In the genomic region with DNA sequence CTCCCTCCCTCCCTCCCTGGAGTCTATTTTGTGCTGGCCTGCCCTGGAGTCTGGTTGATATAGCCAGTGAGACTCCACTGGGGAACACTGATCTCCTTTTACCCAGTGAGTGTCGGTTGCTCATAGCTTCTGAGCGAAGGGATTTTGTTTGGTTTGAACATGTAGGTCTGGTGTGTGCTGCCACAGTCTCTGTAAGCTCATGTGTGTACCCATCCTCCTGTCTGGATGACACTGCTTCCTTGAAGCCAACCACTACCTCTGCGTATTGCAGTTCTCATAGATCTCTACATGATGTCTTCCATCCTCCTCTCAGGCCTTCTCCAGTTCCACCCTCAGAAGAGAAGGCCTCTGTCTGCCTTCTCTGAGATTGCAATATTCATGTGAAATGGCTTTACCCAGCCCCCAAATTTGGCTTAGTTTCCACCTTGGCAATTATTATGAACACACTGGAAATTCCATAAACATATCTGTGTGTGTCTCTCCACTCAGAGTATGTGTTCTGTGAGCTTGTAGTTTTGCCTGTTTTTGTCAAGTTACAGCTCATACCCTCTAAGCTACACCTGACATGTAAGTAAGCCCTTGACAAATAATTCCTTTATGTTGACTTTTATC, we compare ENCODE assay signal across 21 mouse cellular contexts. TPM values are rescaled to one million over a fixed set of nuclear protein-coding genes. Genes with fewer than 3 reads are reported as not detected.
DNase-seq lines count a peak whose midpoint lies in the region; ATAC-seq and TF ChIP-seq lines count a peak whose summit lies in the region.
"Had no signal": no experiment of that assay in that cellular context is flagged by ENCODE, and none has a peak within 500 bp of the region (broad histone marks: within the 10 kb centered on the region; RNA-seq: fewer than 3 reads in every experiment).

No protein-coding gene starts in this region.

- WGBS in limb, embryonic 15.5 days, result 85% methylated on average over 3 of the region's 3 CpGs
- WGBS in limb, embryonic 10.5 days, result 94% methylated on average over 3 of the region's 3 CpGs
- WGBS in lung, postnatal 0 days, result 93% methylated on average over 3 of the region's 3 CpGs
- 80% methylated on average over 3 of the region's 3 CpGs for WGBS in intestine, embryonic 16.5 days

- TF ChIP-seq EP300 in lung, postnatal 0 days (IDR thresholded peaks at IDR 0.05), result no peak

- no peaks in the 10 kb centered on the region for H3K27me3 ChIP-seq in limb, embryonic 15.5 days
- peaks cover 5% of the 10 kb centered on the region; the same call in 1 of the 2 replicates for H3K27me3 ChIP-seq in limb, embryonic 10.5 days (ENCODE audit: low read depth, poor library complexity, severe bottlenecking)
- H3K27me3 ChIP-seq in lung, postnatal 0 days (replicated peaks; ENCODE audit: insufficient read depth, low read length), result no peaks in the 10 kb centered on the region
- H3K27me3 ChIP-seq in intestine, embryonic 16.5 days (replicated peaks; ENCODE audit: control insufficient read depth, insufficient read depth, low read length), result no peaks in the 10 kb centered on the region
- H3K27me3 ChIP-seq: embryonic facial prominence, embryonic 13.5 days; heart, embryonic 12.5 days had no signal

- ATAC-seq in limb, embryonic 15.5 days (ENCODE audit: insufficient number of reproducible peaks, low FRiP score, low TSS enrichment, low read depth), result no peak
- no peak for ATAC-seq in lung, postnatal 0 days
- no peak for ATAC-seq in intestine, embryonic 16.5 days
- ATAC-seq: forebrain, embryonic 14.5 days had no signal

- no peak for DNase-seq in limb, embryonic 10.5 days (ENCODE audit: low spot score)
- DNase-seq in lung, postnatal 0 days (ENCODE audit: low spot score), result peak; percentile 29
- no peak for DNase-seq in lung, postnatal 25 days (ENCODE audit: low spot score)
- peak; percentile 69 for DNase-seq in adipocyte (ENCODE audit: low spot score)
- no peak for DNase-seq in urinary bladder, postnatal 4 days (ENCODE audit: low spot score in 2 of 2)
- DNase-seq: adrenal gland, postnatal 10 days; cerebellum, adult 11-12 months; cerebellum, adult 9-10 months; cerebellum, postnatal 25 days; gastrocnemius, postnatal 10 days; heart, adult 2 months had no signal

- peak overlapping the region; percentile 77; the same call in 1 of the 2 replicates for H3K27ac ChIP-seq in limb, embryonic 15.5 days
- no peak overlapping the region for H3K27ac ChIP-seq in limb, embryonic 10.5 days
- peak overlapping the region; percentile 9; the same call in 1 of the 2 replicates for H3K27ac ChIP-seq in lung, postnatal 0 days (ENCODE audit: low read length)
- peak overlapping the region; percentile 63 for H3K27ac ChIP-seq in embryonic fibroblast, embryonic 13.5 days (ENCODE audit: insufficient read depth, low read length)
- no peak overlapping the region for H3K27ac ChIP-seq in intestine, embryonic 16.5 days (ENCODE audit: low read length)
- H3K27ac ChIP-seq: heart, adult 2 months; hindbrain, embryonic 14.5 days had no signal

- H3K4me2 ChIP-seq in limb, embryonic 15.5 days, result no peak overlapping the region
- H3K4me2 ChIP-seq in lung, postnatal 0 days (replicated peaks; ENCODE audit: low read depth, low read length), result no peak overlapping the region
- no peak overlapping the region for H3K4me2 ChIP-seq in intestine, embryonic 16.5 days (ENCODE audit: low read depth, low read length)
- H3K4me2 ChIP-seq: embryonic facial prominence, embryonic 13.5 days; heart, embryonic 12.5 days; hindbrain, embryonic 14.5 days had no signal

- no peak for TF ChIP-seq CTCF in lung, postnatal 0 days (IDR thresholded peaks at IDR 0.05)
- TF ChIP-seq CTCF in embryonic fibroblast, embryonic 13.5 days (IDR thresholded peaks at IDR 0.05; ENCODE audit: borderline replicate concordance, insufficient read depth, low read length), result no peak

- no peaks in the 10 kb centered on the region for H3K36me3 ChIP-seq in limb, embryonic 15.5 days
- H3K36me3 ChIP-seq in limb, embryonic 10.5 days, result no peaks in the 10 kb centered on the region
- no peaks in the 10 kb centered on the region for H3K36me3 ChIP-seq in lung, postnatal 0 days (ENCODE audit: insufficient read depth, low read length)
- H3K36me3 ChIP-seq in intestine, embryonic 16.5 days (ENCODE audit: control insufficient read depth, insufficient read depth, low read length), result no peaks in the 10 kb centered on the region
- H3K36me3 ChIP-seq: embryonic facial prominence, embryonic 13.5 days; forebrain, embryonic 10.5 days; heart, embryonic 12.5 days; hindbrain, embryonic 10.5 days had no signal

- H3K9ac ChIP-seq in limb, embryonic 15.5 days, result no peak overlapping the region
- H3K9ac ChIP-seq in lung, postnatal 0 days (replicated peaks; ENCODE audit: low read depth), result no peak overlapping the region
- no peak overlapping the region for H3K9ac ChIP-seq in intestine, embryonic 16.5 days (ENCODE audit: low read depth, low read length)
- H3K9ac ChIP-seq: embryonic facial prominence, embryonic 13.5 days; heart, embryonic 12.5 days; hindbrain, embryonic 14.5 days had no signal

- H3K9me3 ChIP-seq in limb, embryonic 15.5 days, result 0 out of 2 replicates have a peak, but pooled peaks cover 8% of the 10 kb centered on the region
- H3K9me3 ChIP-seq in limb, embryonic 10.5 days (replicated peaks), result 0 out of 2 replicates have a peak, but pooled peaks cover 3% of the 10 kb centered on the region
- H3K9me3 ChIP-seq in lung, postnatal 0 days (ENCODE audit: low read length), result no peaks in the 10 kb centered on the region
- no peaks in the 10 kb centered on the region for H3K9me3 ChIP-seq in intestine, embryonic 16.5 days (ENCODE audit: control insufficient read depth, low read length)

- H3K4me3 ChIP-seq in limb, embryonic 15.5 days, result no peak overlapping the region
- no peak overlapping the region for H3K4me3 ChIP-seq in limb, embryonic 10.5 days
- H3K4me3 ChIP-seq in lung, postnatal 0 days (ENCODE audit: low read depth, low read length), result no peak overlapping the region
- H3K4me3 ChIP-seq in embryonic fibroblast, embryonic 13.5 days (ENCODE audit: insufficient read depth, low read length), result no peak overlapping the region
- no peak overlapping the region for H3K4me3 ChIP-seq in intestine, embryonic 16.5 days (ENCODE audit: low read length)
- H3K4me3 ChIP-seq: embryonic facial prominence, embryonic 13.5 days; erythroblast, embryonic 14.5 days; forebrain, embryonic 10.5 days; heart, adult 2 months; heart, embryonic 12.5 days; hindbrain, embryonic 10.5 days had no signal

- H3K4me1 ChIP-seq in limb, embryonic 15.5 days, result peaks cover 28% of the 10 kb centered on the region
- peaks cover 22% of the 10 kb centered on the region for H3K4me1 ChIP-seq in limb, embryonic 10.5 days
- H3K4me1 ChIP-seq in lung, postnatal 0 days (ENCODE audit: insufficient read depth, low read depth, low read length), result peaks cover 2% of the 10 kb centered on the region; the same call in 1 of the 2 replicates
- H3K4me1 ChIP-seq in embryonic fibroblast, embryonic 13.5 days (ENCODE audit: control insufficient read depth, insufficient read depth, low read length), result peaks cover 12% of the 10 kb centered on the region
- no peaks in the 10 kb centered on the region for H3K4me1 ChIP-seq in intestine, embryonic 16.5 days (ENCODE audit: control insufficient read depth, insufficient read depth, low read length)
- H3K4me1 ChIP-seq: forebrain, embryonic 10.5 days had no signal

- no peak for TF ChIP-seq POLR2A in embryonic fibroblast, embryonic 13.5 days (IDR thresholded peaks at IDR 0.05; ENCODE audit: low read depth, low read length)

RNA-seq across cellular contexts. Expression of a gene that starts 19.4 kb away (rescaled TPM):
- polyA plus RNA-seq in limb, embryonic 15.5 days (2015; fragmentation: Nextera tagmentation; extraction: Ambion mirVana), result 17.9 and 20.3 TPM in 2 replicates
- 0.18 and 0.56 TPM in 2 replicates for polyA plus RNA-seq in limb, embryonic 10.5 days (2016; fragmentation: Nextera tagmentation; extraction: Ambion mirVana)
- 6.4 and 7.1 TPM in 2 replicates for polyA plus RNA-seq in lung, postnatal 0 days (2015; fragmentation: Nextera tagmentation; extraction: Ambion mirVana)
- polyA plus RNA-seq in embryonic fibroblast, embryonic 13.5 days (2011; ENCODE audit: insufficient read length, low read depth, missing spikeins), result 28.4 and 42.1 TPM in 2 replicates
- 2.7 and 2.9 TPM in 2 replicates for polyA plus RNA-seq in intestine, embryonic 16.5 days (2015; fragmentation: Nextera tagmentation; extraction: Ambion mirVana)
- polyA plus RNA-seq: erythroblast, embryonic 14.5 days had no signal

RNA-seq across cellular contexts. Expression of a gene that starts 32.8 kb away (rescaled TPM):
- 0.71 and 0.83 TPM in 2 replicates for polyA plus RNA-seq in limb, embryonic 15.5 days (2015; fragmentation: Nextera tagmentation; extraction: Ambion mirVana)
- polyA plus RNA-seq in limb, embryonic 10.5 days (2016; fragmentation: Nextera tagmentation; extraction: Ambion mirVana), result 0.24 and 0.41 TPM in 2 replicates
- polyA plus RNA-seq in lung, postnatal 0 days (2015; fragmentation: Nextera tagmentation; extraction: Ambion mirVana), result 0.15 and 0.31 TPM in 2 replicates
- 4.3 and 7.0 TPM in 2 replicates for polyA plus RNA-seq in embryonic fibroblast, embryonic 13.5 days (2011; ENCODE audit: insufficient read length, low read depth, missing spikeins)
- 1.1 and 1.3 TPM in 2 replicates for polyA plus RNA-seq in intestine, embryonic 16.5 days (2015; fragmentation: Nextera tagmentation; extraction: Ambion mirVana)
- polyA plus RNA-seq: erythroblast, embryonic 14.5 days had no signal

Comparison
In these comparisons a context has a peak if more than half of its experiments do, and no peak if none do; other contexts are left out.
1. H3K27ac ChIP-seq: peak in limb, embryonic 15.5 days (single experiment), lung, postnatal 0 days (single experiment) and embryonic fibroblast, embryonic 13.5 days (single experiment); none in limb, embryonic 10.5 days (single experiment) and intestine, embryonic 16.5 days (single experiment).
2. DNase-seq: peak in lung, postnatal 0 days (single experiment) and adipocyte (single experiment); none in limb, embryonic 10.5 days (single experiment), lung, postnatal 25 days (single experiment) and urinary bladder, postnatal 4 days (0 of 2).